Mouse (Mus musculus): ENCODE results near the gene Kcnj2.

Gene Kcnj2

DNA sequence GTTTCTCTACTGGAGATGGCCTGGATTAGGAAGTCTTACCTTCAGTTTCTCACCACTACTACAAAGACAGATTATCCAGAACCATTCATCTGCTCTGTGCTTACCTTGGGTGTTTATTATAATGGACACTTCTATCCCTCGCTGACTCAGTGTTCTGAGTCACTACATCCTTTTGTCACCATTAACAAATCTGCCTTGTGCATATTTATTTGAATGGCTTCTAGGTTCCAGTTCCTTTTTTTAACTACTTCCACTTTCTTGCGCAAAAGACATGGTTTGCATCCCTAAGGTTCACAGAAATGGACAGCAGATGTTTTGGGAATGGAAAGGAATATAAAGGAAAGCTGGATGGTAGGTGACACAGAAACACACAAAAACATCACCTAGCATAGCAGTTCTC lies 27.0 kb downstream of the Kcnj2 start:
- no peak for DNase-seq

DNA sequence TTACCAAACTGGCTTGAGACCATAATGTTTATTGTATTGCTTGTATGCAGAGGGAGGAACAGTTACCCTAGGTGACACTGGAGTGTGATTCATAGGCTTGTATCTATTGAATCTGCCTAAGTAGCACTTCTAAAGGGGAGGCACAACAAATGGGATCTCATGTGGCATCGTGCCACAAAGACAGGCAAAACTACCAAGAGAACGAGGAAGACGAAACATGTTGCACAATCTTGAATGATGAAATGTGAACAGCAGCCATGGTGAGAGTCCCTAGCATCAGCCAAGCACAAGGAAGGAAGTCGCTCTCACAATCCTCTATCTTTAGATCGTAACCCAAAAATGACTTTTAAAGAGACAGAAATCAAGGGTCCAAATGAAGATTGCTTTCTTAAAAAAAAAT lies 30.6 kb downstream of the Kcnj2 start:
- DNase-seq, result no peak

DNA sequence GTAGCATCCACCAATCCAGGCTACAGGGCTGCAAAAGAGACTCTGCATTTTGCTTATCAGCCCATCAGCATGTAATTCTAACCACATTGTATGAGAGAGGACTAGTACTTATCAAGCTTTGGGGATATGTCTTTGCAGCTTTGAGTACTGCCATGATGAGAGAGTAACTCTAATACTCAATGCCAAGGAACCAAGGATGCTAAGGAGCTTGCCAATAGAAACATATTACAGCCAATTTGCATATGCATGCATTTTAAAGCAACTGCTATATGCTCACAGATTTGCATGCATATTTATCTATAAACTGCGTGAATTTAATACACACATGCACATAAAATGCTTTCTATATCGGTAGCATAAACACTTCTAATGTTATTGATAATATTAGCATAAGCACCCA lies 34.2 kb downstream of the Kcnj2 start:
- DNase-seq, result no peak

DNA sequence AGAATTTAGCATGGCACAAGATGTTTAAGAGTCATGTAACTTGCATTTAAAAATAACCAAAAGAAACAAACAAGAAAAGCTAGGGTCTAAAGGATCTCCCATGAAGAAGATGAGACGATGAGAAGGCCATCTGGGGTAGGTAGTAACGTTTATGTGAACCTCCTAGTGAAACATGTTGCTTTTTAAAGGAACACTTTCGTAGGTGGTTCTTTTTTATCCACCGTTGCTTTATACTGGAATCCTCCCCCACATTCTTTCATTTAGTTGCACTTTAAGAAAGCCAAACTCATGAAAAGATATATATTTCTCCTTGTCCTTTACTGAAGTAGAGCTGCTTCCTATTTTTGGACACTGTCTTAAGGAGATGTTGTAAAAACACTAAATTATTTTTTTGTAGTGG lies 34.7 kb downstream of the Kcnj2 start:
- DNase-seq, result no peak

DNA sequence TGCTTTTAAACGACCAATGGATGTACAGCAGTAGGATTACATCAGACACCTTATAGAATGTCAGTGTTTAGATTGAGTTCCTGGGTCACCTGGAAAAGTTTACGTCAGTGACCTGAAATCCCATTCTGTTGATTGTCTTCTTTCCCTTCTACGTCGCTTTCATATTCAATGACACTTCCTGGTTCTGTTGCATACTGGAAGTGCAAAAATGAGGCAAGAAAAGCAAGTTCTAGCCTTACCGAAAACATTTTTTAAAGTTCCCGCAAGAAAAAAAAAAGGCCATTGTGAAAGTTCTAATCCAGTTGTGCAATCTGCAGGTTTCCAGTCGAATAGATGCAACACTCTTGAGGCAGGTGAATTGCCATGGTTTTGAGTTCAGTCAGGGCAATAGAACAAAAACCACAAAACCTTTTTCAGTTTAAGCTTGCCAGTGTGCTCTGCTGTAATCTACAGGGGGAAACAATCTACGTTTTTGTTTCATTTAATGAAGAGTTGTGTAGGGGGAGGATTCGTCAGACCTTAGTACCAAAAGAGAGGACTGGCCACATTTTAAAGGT lies 35.7 kb downstream of the Kcnj2 start:
- DNase-seq, result no peak

DNA sequence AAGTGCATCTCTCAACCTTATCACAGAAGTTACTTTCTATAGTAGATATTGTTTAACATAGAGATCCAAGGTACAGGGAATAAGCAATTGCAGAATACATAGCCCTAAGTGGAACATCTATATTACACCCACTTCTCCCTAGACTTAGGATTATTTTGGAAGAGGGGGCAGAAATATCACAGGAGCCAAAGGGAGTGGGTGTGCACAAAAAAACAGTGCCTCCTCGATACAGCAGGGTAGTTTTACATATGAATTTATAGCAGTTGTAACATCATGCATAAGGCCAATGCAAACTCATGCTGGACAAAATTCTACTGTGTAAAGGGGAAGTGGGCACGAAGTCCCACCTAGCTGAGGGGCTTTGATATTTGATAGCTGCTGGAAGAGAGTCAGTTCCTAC lies 38.5 kb downstream of the Kcnj2 start:
- no peak for DNase-seq

DNA sequence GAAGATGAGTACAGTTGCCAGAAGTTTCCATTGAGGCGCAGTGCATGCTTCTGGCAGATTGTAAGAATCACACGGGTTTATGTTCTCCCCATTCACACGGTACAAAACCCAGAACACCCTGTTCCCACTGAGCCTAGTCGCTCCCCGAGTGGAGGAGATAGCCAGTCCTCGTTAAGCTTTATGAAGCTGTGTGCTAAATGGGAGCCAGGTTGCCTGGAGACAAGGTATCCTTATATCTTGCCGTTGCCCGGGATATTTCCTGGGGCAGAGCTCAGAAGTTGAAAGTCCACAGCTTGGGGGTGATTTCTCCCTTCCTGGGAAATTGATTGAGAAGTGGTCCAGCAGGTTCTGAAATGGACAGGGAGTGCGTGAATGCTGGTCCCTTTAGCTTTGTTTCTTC lies 42.2 kb downstream of the Kcnj2 start:
- no peak for DNase-seq

DNA sequence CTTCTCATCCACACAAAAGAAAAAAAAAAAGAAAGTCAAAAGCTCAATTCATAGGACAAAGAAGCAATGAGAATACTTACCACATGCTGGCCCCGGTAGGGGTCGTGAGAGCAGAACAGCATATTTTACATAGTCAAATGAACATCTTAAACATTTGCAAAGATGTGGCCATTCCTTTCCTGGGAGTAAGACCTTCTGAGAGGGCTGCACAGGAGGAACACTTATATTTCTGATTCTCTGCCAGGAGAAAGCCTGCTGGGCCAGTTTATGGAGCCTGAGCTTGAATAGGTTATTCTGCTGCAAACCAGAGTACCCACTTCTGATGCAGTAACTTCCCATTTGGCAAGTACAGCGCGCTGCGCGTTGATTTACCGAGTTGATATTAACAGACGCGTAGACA lies 55.5 kb downstream of the Kcnj2 start:
- no peak for DNase-seq

DNA sequence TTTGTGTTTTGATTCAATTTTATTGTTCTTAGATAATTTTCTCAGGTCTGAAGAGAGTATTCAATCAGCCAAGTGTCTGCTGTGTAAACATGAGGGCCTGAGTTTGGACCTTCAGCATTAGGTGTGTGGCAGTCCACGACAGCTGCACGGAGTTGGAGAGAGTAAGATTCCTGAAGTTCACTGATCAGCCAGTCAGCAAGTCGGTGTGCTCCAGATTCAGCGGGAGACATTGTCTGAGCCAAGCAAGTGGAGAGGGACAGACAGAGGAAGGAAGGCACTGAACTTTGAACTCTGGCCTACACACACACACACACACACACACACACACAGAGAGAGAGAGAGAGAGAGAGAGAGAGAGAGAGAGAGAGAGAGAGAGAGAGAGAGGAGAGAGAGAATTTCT lies 57.4 kb downstream of the Kcnj2 start:
- DNase-seq, result no peak

DNA sequence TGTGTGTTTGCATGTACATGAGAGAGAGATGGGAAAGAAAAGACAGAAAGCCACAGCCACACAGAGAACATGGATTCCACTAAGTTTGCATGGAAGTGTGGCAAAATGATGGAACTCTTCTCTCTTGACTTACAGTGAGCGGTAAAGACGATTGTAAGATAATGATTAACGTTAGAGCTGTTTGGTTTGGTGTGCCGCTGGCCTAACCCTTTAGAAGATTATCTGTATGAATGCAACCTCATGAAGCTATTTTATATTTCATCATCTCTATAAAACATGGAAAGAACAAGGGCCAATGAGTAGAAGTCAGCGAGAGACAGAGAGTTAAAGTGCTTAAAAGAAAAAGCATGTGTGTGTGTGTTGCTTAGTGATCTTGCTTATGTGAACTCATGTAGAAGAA lies 60.0 kb downstream of the Kcnj2 start:
- DNase-seq, result no peak
